Mouse (Mus musculus) midbrain, embryonic 11.5 days (tissue): ENCODE measurements at regions not wholly inside any gene's neighbourhood (a gene's known extent, or its start where the extent isn't known, plus 50 kb on each side); places are given as distances from the start of the nearest gene placed in this dataset.

Experiments used
- ATAC-seq: fragments of 200-750 bp; cut with Nextera tagmentation; 2 replicates; pipeline ENCODE4 v1.8.0; 2017; ENCODE audit warnings: moderate TSS enrichment, moderate library complexity; ENCODE audit not compliant: low FRiP score
- DNase-seq: peaks from one replicate; pipeline ENCODE4 v3.0.0; 2015; ENCODE audit warnings: low spot score; ENCODE audit errors: missing footprints
- H3K27ac ChIP-seq: fragments of 300-500 bp; sonication (generic); 2 replicates; pipeline ENCODE4 v1.5.1; 2014; ENCODE audit warnings: low read depth, low read length
- H3K27me3 ChIP-seq: fragments of 300-500 bp; sonication (generic); 2 replicates; pipeline ENCODE4 v1.6.1; 2014; ENCODE audit warnings: mild to moderate bottlenecking, low read length, moderate library complexity, mixed read lengths; ENCODE audit not compliant: control insufficient read depth, insufficient read depth
- H3K36me3 ChIP-seq: fragments of 300-500 bp; sonication (generic); 2 replicates; pipeline ENCODE4 v1.6.1; 2014; ENCODE audit warnings: mild to moderate bottlenecking, low read length, moderate library complexity, mixed read lengths; ENCODE audit not compliant: control insufficient read depth, insufficient read depth
- H3K4me1 ChIP-seq: fragments of 300-500 bp; sonication (generic); 2 replicates; pipeline ENCODE4 v1.6.1; 2014; ENCODE audit warnings: low read length; ENCODE audit not compliant: control insufficient read depth, insufficient read depth
- H3K4me2 ChIP-seq: fragments of 300-500 bp; sonication (generic); 2 replicates; pipeline ENCODE4 v1.6.1; 2014; ENCODE audit warnings: mild to moderate bottlenecking, moderate library complexity
- H3K4me3 ChIP-seq: fragments of 300-500 bp; sonication (generic); 2 replicates; pipeline ENCODE4 v1.5.1; 2014; ENCODE audit warnings: low read depth, low read length
- H3K9ac ChIP-seq: fragments of 300-500 bp; sonication (generic); 2 replicates; pipeline ENCODE4 v1.6.1; 2014; ENCODE audit warnings: low read length
- H3K9me3 ChIP-seq: fragments of 300-500 bp; sonication (generic); 2 replicates; pipeline ENCODE4 v1.6.1; 2016; ENCODE audit warnings: low read length; ENCODE audit not compliant: control insufficient read depth
- WGBS: fragments of 180-500 bp; shearing (Covaris S2); extraction: QIAGEN DNeasy Blood & Tissue Kit; methylation state at CpG from one replicate; pipeline ENCODE4 v1.1.7; 2014; 5-methylcytosine and 5-hydroxymethylcytosine counted together

DNA sequence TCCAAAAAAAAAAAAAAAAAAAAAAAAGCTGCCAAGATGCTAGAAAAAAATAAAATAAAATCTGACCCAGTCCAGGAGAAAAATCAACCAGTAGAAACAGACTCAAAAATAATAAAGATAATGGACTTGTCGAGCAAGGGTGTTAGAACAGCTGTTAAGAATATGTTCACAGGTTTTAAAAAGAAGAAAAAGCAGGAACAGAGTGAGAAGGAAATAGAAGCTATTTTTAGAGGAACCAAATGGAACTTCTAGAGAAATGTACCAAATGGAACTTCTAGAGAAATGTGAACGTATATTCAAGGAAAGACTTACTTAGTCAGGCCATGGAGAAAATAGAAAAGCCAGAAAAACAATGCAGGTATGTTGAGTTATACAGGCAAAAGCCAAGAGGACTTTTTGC is 662.4 kb upstream of the Jmjd1c start:
- Histone ChIP-seq H3K4me3 (no peak overlapping the region), H3K27ac (no peak overlapping the region), H3K36me3 (no peaks in the 10 kb centered on the region; the same call in 1 of the 2 replicates), H3K4me1 (no peaks in the 10 kb centered on the region), H3K27me3 (no peaks in the 10 kb centered on the region), H3K4me2 (no peak overlapping the region), H3K9ac (no peak overlapping the region), H3K9me3 (no peaks in the 10 kb centered on the region)
- ATAC-seq = no peak
- DNase-seq = no peak
- 88% methylated on average over 2 of the region's 2 CpGs for WGBS

DNA sequence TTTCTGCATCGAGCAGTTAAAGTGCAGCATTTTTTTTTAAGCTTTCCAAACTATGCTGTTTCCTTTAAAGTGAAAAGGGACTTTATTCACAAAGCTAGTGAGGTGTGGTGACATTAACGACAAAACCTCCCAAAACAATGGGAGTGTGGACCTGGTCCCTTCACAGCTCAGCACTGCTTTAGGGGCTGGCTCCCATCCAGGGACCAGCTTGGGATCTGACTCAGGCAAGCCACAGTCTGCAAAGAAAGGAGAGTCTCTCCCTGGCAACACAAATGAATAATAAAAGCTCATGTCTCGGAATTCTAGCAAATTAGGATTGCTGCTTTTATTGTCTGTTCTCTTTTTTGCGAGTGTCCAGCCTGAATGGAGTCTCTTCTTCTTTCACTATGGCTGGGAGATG is 625.2 kb upstream of the Jmjd1c start:
- Histone ChIP-seq H3K4me1 (no peaks in the 10 kb centered on the region; the same call in 1 of the 2 replicates), H3K36me3 (no peaks in the 10 kb centered on the region), H3K27me3 (no peaks in the 10 kb centered on the region), H3K4me3 (no peak overlapping the region), H3K4me2 (no peak overlapping the region), H3K27ac (no peak overlapping the region), H3K9me3 (no peaks in the 10 kb centered on the region), H3K9ac (no peak overlapping the region)
- ATAC-seq (no peak), DNase-seq (no peak)
- WGBS = 45% methylated on average over 4 of the region's 4 CpGs

GRCm38 (mm10) chr10:66472038-66472437 is 623.9 kb upstream of the Jmjd1c start:
- Histone ChIP-seq H3K27ac (no peak overlapping the region), H3K9ac (no peak overlapping the region), H3K4me2 (no peak overlapping the region), H3K36me3 (no peaks in the 10 kb centered on the region), H3K4me3 (no peak overlapping the region), H3K9me3 (no peaks in the 10 kb centered on the region), H3K4me1 (no peaks in the 10 kb centered on the region; the same call in 1 of the 2 replicates), H3K27me3 (no peaks in the 10 kb centered on the region)
- DNase-seq (no peak), ATAC-seq (no peak)
- WGBS = 82% methylated on average over 4 of the region's 4 CpGs

DNA sequence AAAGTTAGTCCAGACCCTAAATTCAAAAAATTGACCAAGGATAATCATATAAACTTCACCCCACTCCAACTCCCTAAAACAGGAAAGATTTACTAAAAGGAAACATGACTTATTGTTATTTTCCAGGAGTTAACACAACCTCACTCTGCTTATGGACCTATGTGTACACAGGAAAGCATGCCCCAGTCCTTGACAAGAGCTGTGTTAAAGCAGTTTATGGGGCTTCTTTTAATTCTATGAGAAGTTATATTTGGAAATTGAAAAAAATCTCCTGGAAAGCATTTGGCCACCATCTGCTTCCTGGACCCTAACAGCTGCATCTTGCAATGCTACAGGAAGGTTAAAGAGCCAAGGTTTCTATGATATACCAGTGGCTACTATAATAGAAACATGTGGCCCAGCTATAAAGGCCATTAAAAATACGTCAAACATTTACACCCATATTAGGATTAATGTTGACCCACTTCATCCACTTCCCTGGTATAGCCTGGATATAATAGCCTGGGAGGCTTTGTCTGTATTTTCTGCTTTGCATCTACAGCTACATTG is 620.7 kb upstream of the Jmjd1c start:
- WGBS = 86% methylated on average over 1 of the region's 1 CpGs
- Histone ChIP-seq H3K9me3 (no peaks in the 10 kb centered on the region), H3K4me1 (no peaks in the 10 kb centered on the region; the same call in 1 of the 2 replicates), H3K27me3 (no peaks in the 10 kb centered on the region), H3K27ac (no peak overlapping the region), H3K4me2 (no peak overlapping the region), H3K36me3 (no peaks in the 10 kb centered on the region), H3K9ac (no peak overlapping the region), H3K4me3 (no peak overlapping the region)
- DNase-seq (no peak), ATAC-seq (no peak)

DNA sequence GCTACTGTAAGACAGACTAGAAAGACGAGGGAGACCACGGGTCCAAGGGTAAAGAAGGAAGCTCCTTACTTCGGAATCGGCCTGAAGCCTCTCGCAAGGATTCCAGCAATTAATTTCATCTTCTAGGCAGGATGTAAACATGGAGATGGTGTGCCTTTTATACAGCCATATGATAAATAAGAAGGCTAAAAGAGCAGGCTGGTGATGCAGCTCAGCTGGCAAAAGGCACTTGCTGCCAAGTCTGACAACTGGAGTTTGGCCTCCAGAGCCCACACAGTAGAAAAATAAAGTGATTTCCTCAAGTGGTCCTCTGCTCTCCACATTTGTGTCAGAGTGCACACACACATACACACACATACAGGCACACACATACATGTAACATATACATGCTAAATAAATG is 605.1 kb upstream of the Jmjd1c start:
- WGBS = 86% methylated on average over 5 of the region's 5 CpGs
- H3K27ac ChIP-seq = no peak overlapping the region
- ATAC-seq = no peak

GRCm38 (mm10) chr10:66491850-66492249 is 604.1 kb upstream of the Jmjd1c start:
- H3K27me3 ChIP-seq = no peaks in the 10 kb centered on the region
- no peak overlapping the region for H3K27ac ChIP-seq
- no peaks in the 10 kb centered on the region for H3K9me3 ChIP-seq
- H3K4me1 ChIP-seq = no peaks in the 10 kb centered on the region
- 0 out of 2 replicates have a peak, but pooled peaks have one; percentile 14 for ATAC-seq
- H3K4me3 ChIP-seq = no peak overlapping the region
- WGBS = 62% methylated on average over 10 of the region's 10 CpGs
- H3K4me2 ChIP-seq = no peak overlapping the region
- no peak for DNase-seq
- no peaks in the 10 kb centered on the region for H3K36me3 ChIP-seq
- H3K9ac ChIP-seq = no peak overlapping the region

More for the DNA sequence above, 605.1 kb upstream of the Jmjd1c start:
- Histone ChIP-seq H3K36me3 (no peaks in the 10 kb centered on the region), H3K9ac (no peak overlapping the region), H3K4me2 (no peak overlapping the region), H3K4me1 (no peaks in the 10 kb centered on the region), H3K27me3 (no peaks in the 10 kb centered on the region), H3K4me3 (no peak overlapping the region), H3K9me3 (no peaks in the 10 kb centered on the region)
- no peak for DNase-seq

GRCm38 (mm10) chr10:66539846-66540245 is 556.1 kb upstream of the Jmjd1c start:
- no peak overlapping the region for H3K4me3 ChIP-seq
- no peak overlapping the region for H3K4me2 ChIP-seq
- WGBS = 77% methylated on average over 5 of the region's 5 CpGs
- ATAC-seq (no peak), DNase-seq (no peak)
- no peaks in the 10 kb centered on the region for H3K4me1 ChIP-seq
- H3K27ac ChIP-seq = no peak overlapping the region
- H3K36me3 ChIP-seq = no peaks in the 10 kb centered on the region
- no peaks in the 10 kb centered on the region; the same call in 1 of the 2 replicates for H3K27me3 ChIP-seq
- H3K9me3 ChIP-seq = no peaks in the 10 kb centered on the region
- H3K9ac ChIP-seq = no peak overlapping the region

- Histone ChIP-seq H3K9ac (no peak overlapping the region), H3K4me1 (no peaks in the 10 kb centered on the region), H3K4me2 (no peak overlapping the region), H3K9me3 (no peaks in the 10 kb centered on the region), H3K36me3 (no peaks in the 10 kb centered on the region), H3K27ac (no peak overlapping the region), H3K4me3 (no peak overlapping the region), H3K27me3 (peaks cover 16% of the 10 kb centered on the region; the same call in 1 of the 2 replicates)
- DNase-seq (no peak), ATAC-seq (no peak)
- 66% methylated on average over 2 of the region's 2 CpGs for WGBS
Observed at GRCm38 (mm10) chr10:66546656-66547055, 549.3 kb upstream of the Jmjd1c start.

DNA sequence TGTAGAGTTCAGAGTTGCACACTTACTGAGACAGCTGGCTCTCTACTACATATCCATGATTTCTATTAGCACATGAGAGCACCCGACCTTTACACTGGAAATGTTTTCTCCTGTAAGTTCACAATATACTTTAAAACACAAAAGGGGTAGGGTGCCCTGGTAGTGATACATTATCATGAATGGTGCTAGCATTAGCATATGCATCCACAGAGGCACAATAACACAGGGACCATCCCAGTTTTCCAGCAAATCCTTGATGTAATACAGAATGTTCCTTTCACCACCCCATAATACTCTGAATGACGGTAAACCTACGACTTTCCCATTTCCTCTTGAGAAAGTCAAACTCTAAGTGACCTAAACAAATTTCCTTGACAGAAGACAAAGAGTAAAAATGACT is 548.3 kb upstream of the Jmjd1c start:
- H3K4me2 ChIP-seq = no peak overlapping the region
- no peaks in the 10 kb centered on the region for H3K36me3 ChIP-seq
- H3K27me3 ChIP-seq = peaks cover 26% of the 10 kb centered on the region
- no peak overlapping the region for H3K9ac ChIP-seq
- DNase-seq (no peak), ATAC-seq (no peak)
- H3K27ac ChIP-seq = no peak overlapping the region
- H3K4me1 ChIP-seq = no peaks in the 10 kb centered on the region
- no peak overlapping the region for H3K4me3 ChIP-seq
- H3K9me3 ChIP-seq = no peaks in the 10 kb centered on the region
- WGBS = 77% methylated on average over 3 of the region's 3 CpGs
